Mouse (Mus musculus) heart, postnatal 0 days (tissue): ENCODE data around the gene Syt1. TPM values are rescaled to one million over a fixed set of nuclear protein-coding genes. Genes with fewer than 3 reads are reported as not detected.

Experiments
- ATAC-seq: fragments of 200-750 bp; cut with Nextera tagmentation; 2 replicates; pipeline ENCODE4 v1.8.0; 2017; ENCODE audit warnings: low read depth, moderate number of reproducible peaks, moderate library complexity; ENCODE audit not compliant: insufficient read depth
- DNase-seq: peaks from one replicate; pipeline ENCODE4 v3.0.0-alpha.2; 2016; ENCODE audit warnings: low spot score
- H3K27ac ChIP-seq: fragments of 300-500 bp; sonication (generic); 2 replicates; pipeline ENCODE4 v1.5.1; 2014; ENCODE audit warnings: low read depth, mild to moderate bottlenecking
- H3K27me3 ChIP-seq: fragments of 300-500 bp; sonication (generic); 2 replicates; pipeline ENCODE4 v1.6.1; 2014; ENCODE audit warnings: low read length, mixed read lengths; ENCODE audit not compliant: control insufficient read depth, insufficient read depth
- H3K36me3 ChIP-seq: fragments of 300-500 bp; sonication (generic); replicated peaks from 2 replicates; pipeline ENCODE4 v1.6.1; 2014; ENCODE audit warnings: low read length, mixed read lengths; ENCODE audit not compliant: control insufficient read depth, insufficient read depth
- H3K4me1 ChIP-seq: fragments of 300-500 bp; sonication (generic); 2 replicates; pipeline ENCODE4 v1.6.1; 2014; ENCODE audit warnings: antibody characterized with exemption; ENCODE audit not compliant: control insufficient read depth, insufficient read depth
- H3K4me2 ChIP-seq: fragments of 300-500 bp; sonication (generic); 2 replicates; pipeline ENCODE4 v1.6.1; 2014; ENCODE audit warnings: low read depth, mild to moderate bottlenecking, low read length, moderate library complexity
- H3K4me3 ChIP-seq: fragments of 300-500 bp; sonication (generic); 2 replicates; pipeline ENCODE4 v1.5.1; 2014; ENCODE audit warnings: low read depth, low read length
- H3K9ac ChIP-seq: fragments of 300-500 bp; sonication (generic); replicated peaks from 2 replicates; pipeline ENCODE4 v1.6.1; 2014; ENCODE audit warnings: low read depth, low read length, mixed read lengths
- H3K9me3 ChIP-seq: fragments of 300-500 bp; sonication (generic); replicated peaks from 2 replicates; pipeline ENCODE4 v1.6.1; 2016; ENCODE audit warnings: low read length; ENCODE audit not compliant: control insufficient read depth
- CTCF ChIP-seq: IDR thresholded peaks from 2 replicates; pipeline ENCODE4 v1.5.1; 2016; ENCODE audit warnings: antibody characterized with exemption, control low read depth, low read depth
- EP300 ChIP-seq: IDR thresholded peaks from 2 replicates; pipeline ENCODE4 v1.6.1; 2016; ENCODE audit warnings: antibody characterized with exemption, low read depth
- WGBS: fragments of 180-500 bp; shearing (Covaris S2); extraction: QIAGEN DNeasy Blood & Tissue Kit; methylation state at CpG from one replicate; pipeline ENCODE4 v1.1.7; 2014; 5-methylcytosine and 5-hydroxymethylcytosine counted together
- polyA plus RNA-seq: library from polyadenylated mRNA; unstranded; fragments of >200 nt; fragmentation: Nextera tagmentation; extraction: Ambion mirVana; gene quantifications from 2 replicates; pipeline ENCODE4 v1.2.1, GENCODE M21; 2015
- total RNA-seq: library from RNA; depleted of rRNA; stranded (reverse); fragments of >200 nt; gene quantifications from 2 replicates; pipeline ENCODE4 v1.2.3, GENCODE M21; 2014; ENCODE audit warnings: low replicate concordance

Syt1 gene
- total and polyA plus RNA-seq, 2 experiments from 2014 or later, result 0.08 TPM; not detected in 1

DNA sequence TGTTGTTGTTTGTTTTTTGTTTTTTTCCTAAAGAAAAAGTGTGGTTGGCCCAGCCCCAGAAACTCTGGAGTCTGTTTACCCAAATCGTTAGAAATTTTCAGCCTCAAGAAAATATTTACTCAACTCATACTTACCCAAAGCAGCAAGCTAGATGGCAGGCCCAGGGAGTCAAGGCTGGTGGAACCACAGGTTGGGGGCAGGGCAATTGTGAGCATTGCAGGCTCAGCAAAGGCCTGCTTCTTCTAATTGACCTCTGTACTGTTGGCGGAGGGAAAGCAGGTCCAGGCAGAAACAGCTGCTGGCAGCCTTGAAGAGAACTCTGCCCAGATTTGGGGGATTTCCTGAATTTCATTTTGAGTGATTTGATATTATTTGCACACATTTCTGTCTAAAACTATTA is 557.2 kb downstream of the Syt1 start:
- Histone ChIP-seq H3K9me3 (no peaks in the 10 kb centered on the region), H3K4me1 (no peaks in the 10 kb centered on the region), H3K4me3 (no peak overlapping the region), H3K9ac (no peak overlapping the region), H3K27me3 (no peaks in the 10 kb centered on the region), H3K27ac (no peak overlapping the region), H3K4me2 (no peak overlapping the region), H3K36me3 (no peaks in the 10 kb centered on the region)
- DNase-seq (no peak), ATAC-seq (no peak)
- WGBS, result 64% methylated on average over 2 of the region's 2 CpGs
- TF ChIP-seq CTCF, result no peak
- TF ChIP-seq EP300, result no peak

- Histone ChIP-seq H3K9me3 (no peaks in the 10 kb centered on the region), H3K9ac (no peak overlapping the region), H3K36me3 (no peaks in the 10 kb centered on the region), H3K27ac (no peak overlapping the region), H3K27me3 (no peaks in the 10 kb centered on the region), H3K4me2 (no peak overlapping the region), H3K4me3 (no peak overlapping the region), H3K4me1 (no peaks in the 10 kb centered on the region)
- DNase-seq (no peak), ATAC-seq (no peak)
- TF ChIP-seq CTCF, result no peak
- TF ChIP-seq EP300, result no peak
- 91% methylated on average over 9 of the region's 9 CpGs for WGBS
These were observed 558.4 kb downstream of the Syt1 start for GRCm38 (mm10) chr10:108452421-108452820.

GRCm38 (mm10) chr10:108451516-108451915 is 559.3 kb downstream of the Syt1 start:
- Histone ChIP-seq H3K4me2 (no peak overlapping the region), H3K27ac (no peak overlapping the region), H3K9ac (no peak overlapping the region), H3K4me3 (no peak overlapping the region), H3K4me1 (peaks cover 4% of the 10 kb centered on the region; the same call in 1 of the 2 replicates), H3K36me3 (no peaks in the 10 kb centered on the region), H3K9me3 (no peaks in the 10 kb centered on the region), H3K27me3 (no peaks in the 10 kb centered on the region)
- ATAC-seq (no peak), DNase-seq (no peak)
- TF ChIP-seq CTCF (no peak), EP300 (no peak)
- WGBS, result 78% methylated on average over 8 of the region's 8 CpGs

GRCm38 (mm10) chr10:108450401-108450800 is 560.4 kb downstream of the Syt1 start:
- DNase-seq (no peak), ATAC-seq (no peak)
- Histone ChIP-seq H3K36me3 (no peaks in the 10 kb centered on the region), H3K4me2 (no peak overlapping the region), H3K4me3 (no peak overlapping the region), H3K27ac (no peak overlapping the region), H3K9ac (no peak overlapping the region), H3K9me3 (no peaks in the 10 kb centered on the region), H3K4me1 (peaks cover 11% of the 10 kb centered on the region), H3K27me3 (no peaks in the 10 kb centered on the region)
- 81% methylated on average over 4 of the region's 4 CpGs for WGBS
- no peak for TF ChIP-seq CTCF
- no peak for TF ChIP-seq EP300

DNA sequence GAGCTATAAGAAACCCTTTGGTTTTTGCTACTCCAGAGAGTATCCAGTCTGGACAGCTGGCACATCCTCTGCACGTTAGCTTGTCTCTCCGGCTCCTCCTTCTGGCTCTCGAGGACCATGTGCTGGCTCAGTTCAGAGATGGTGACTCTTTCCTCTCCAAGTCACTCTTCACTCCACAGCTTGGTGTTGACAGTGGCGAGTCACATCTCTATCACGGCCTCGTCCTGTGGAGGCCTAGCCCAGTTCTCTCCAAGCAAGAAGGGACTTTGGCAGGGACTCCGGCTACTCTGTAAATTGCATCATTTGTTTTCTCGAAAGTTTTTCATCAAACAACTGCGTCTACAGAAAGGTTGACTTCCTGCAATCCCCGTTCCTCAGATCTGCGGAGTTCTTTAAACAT is 562.4 kb downstream of the Syt1 start:
- no peak overlapping the region for H3K9ac ChIP-seq
- DNase-seq (no peak), ATAC-seq (no peak)
- peaks cover 17% of the 10 kb centered on the region for H3K4me1 ChIP-seq
- H3K36me3 ChIP-seq, result no peaks in the 10 kb centered on the region
- TF ChIP-seq CTCF (no peak), EP300 (no peak)
- no peaks in the 10 kb centered on the region for H3K27me3 ChIP-seq
- H3K27ac ChIP-seq, result no peak overlapping the region
- no peaks in the 10 kb centered on the region for H3K9me3 ChIP-seq
- no peak overlapping the region for H3K4me2 ChIP-seq
- 55% methylated on average over 11 of the region's 11 CpGs for WGBS
- no peak overlapping the region for H3K4me3 ChIP-seq
